Mouse (Mus musculus): ENCODE measurements at regions not wholly inside any gene's neighbourhood (a gene's known extent, or its start where the extent isn't known, plus 50 kb on each side); places are given as distances from the start of the nearest gene placed in this dataset.

GRCm38 (mm10) chr4:81963112-81963511 lies 520.5 kb upstream of the Mpdz start:
- no peak for TF ChIP-seq CTCF (IDR thresholded peaks at IDR 0.05; ENCODE audit: control insufficient read depth, insufficient read depth, insufficient read length)
- TF ChIP-seq CEBPB (IDR thresholded peaks at IDR 0.05; ENCODE audit: low read depth), result no peak
- no peak for TF ChIP-seq USF1 (IDR thresholded peaks at IDR 0.05; ENCODE audit: low read depth)
- TF ChIP-seq MYOG (IDR thresholded peaks at IDR 0.05; ENCODE audit: control insufficient read depth, extremely low read depth, insufficient read length), result no peak
- TF ChIP-seq FOSL1 (IDR thresholded peaks at IDR 0.05; ENCODE audit: insufficient read depth, low read length, poor library complexity, severe bottlenecking), result no peak
- TF ChIP-seq MAX (IDR thresholded peaks at IDR 0.05), result no peak
